Mouse (Mus musculus) midbrain, postnatal 0 days (tissue): ENCODE data around the gene Igsf9. TPM values are rescaled to one million over a fixed set of nuclear protein-coding genes. Genes with fewer than 3 reads are reported as not detected.
A peak's percentile ranks its signal among the peaks of the same experiment; 100 is the strongest.

Experiments
- ATAC-seq: fragments of 200-750 bp; cut with Nextera tagmentation; 2 replicates; pipeline ENCODE4 v1.8.0; 2017; ENCODE audit warnings: moderate number of reproducible peaks, mild to moderate bottlenecking, moderate TSS enrichment, moderate library complexity; ENCODE audit not compliant: low FRiP score
- DNase-seq: peaks from one replicate; pipeline ENCODE4 v3.0.0-alpha.2; 2015; ENCODE audit warnings: low spot score
- H3K27ac ChIP-seq: fragments of 300-500 bp; sonication (generic); 2 replicates; pipeline ENCODE4 v1.5.1; 2014; ENCODE audit warnings: low read depth, mild to moderate bottlenecking, low read length, mixed read lengths
- H3K27me3 ChIP-seq: fragments of 300-500 bp; sonication (generic); 2 replicates; pipeline ENCODE4 v1.6.1; 2014; ENCODE audit warnings: low read length, control low read depth, mixed read lengths; ENCODE audit not compliant: insufficient read depth
- H3K36me3 ChIP-seq: fragments of 300-500 bp; sonication (generic); 2 replicates; pipeline ENCODE4 v1.6.1; 2014; ENCODE audit warnings: low read length, control low read depth, mixed read lengths; ENCODE audit not compliant: insufficient read depth
- H3K4me1 ChIP-seq: fragments of 300-500 bp; sonication (generic); 2 replicates; pipeline ENCODE4 v1.6.1; 2014; ENCODE audit warnings: mild to moderate bottlenecking, control low read depth, antibody characterized with exemption, low read length, mixed read lengths; ENCODE audit not compliant: insufficient read depth
- H3K4me2 ChIP-seq: fragments of 300-500 bp; sonication (generic); 2 replicates; pipeline ENCODE4 v1.6.1; 2014; ENCODE audit warnings: low read depth, mild to moderate bottlenecking, low read length, mixed read lengths; ENCODE audit not compliant: poor library complexity, severe bottlenecking
- H3K4me3 ChIP-seq: fragments of 300-500 bp; sonication (generic); 2 replicates; pipeline ENCODE4 v1.5.1; 2014; ENCODE audit warnings: low read depth, mild to moderate bottlenecking, low read length, moderate library complexity
- H3K9ac ChIP-seq: fragments of 300-500 bp; sonication (generic); replicated peaks from 2 replicates; pipeline ENCODE4 v1.6.1; 2014; ENCODE audit warnings: mild to moderate bottlenecking, low read length, moderate library complexity, mixed read lengths; ENCODE audit not compliant: poor library complexity, severe bottlenecking
- H3K9me3 ChIP-seq: fragments of 300-500 bp; sonication (generic); 2 replicates; pipeline ENCODE4 v1.6.1; 2016; ENCODE audit warnings: low read length, control low read depth
- CTCF ChIP-seq: IDR thresholded peaks from 2 replicates; pipeline ENCODE4 v1.5.1; 2016; ENCODE audit warnings: antibody characterized with exemption, mild to moderate bottlenecking
- WGBS: fragments of 180-500 bp; shearing (Covaris S2); extraction: QIAGEN DNeasy Blood & Tissue Kit; methylation state at CpG from one replicate; pipeline ENCODE4 v1.1.7; 2014; 5-methylcytosine and 5-hydroxymethylcytosine counted together
- polyA plus RNA-seq: library from polyadenylated mRNA; unstranded; fragments of >200 nt; fragmentation: Nextera tagmentation; extraction: Ambion mirVana; gene quantifications from 2 replicates; pipeline ENCODE4 v1.2.1, GENCODE M21; 2015
- total RNA-seq: library from RNA; depleted of rRNA; stranded (reverse); fragments of >200 nt; gene quantifications from 2 replicates; pipeline ENCODE4 v1.2.3, GENCODE M21; 2014

The Igsf9 gene
- total and polyA plus RNA-seq, 2 experiments from 2014 or later: 29.0 to 40.6 TPM

DNA sequence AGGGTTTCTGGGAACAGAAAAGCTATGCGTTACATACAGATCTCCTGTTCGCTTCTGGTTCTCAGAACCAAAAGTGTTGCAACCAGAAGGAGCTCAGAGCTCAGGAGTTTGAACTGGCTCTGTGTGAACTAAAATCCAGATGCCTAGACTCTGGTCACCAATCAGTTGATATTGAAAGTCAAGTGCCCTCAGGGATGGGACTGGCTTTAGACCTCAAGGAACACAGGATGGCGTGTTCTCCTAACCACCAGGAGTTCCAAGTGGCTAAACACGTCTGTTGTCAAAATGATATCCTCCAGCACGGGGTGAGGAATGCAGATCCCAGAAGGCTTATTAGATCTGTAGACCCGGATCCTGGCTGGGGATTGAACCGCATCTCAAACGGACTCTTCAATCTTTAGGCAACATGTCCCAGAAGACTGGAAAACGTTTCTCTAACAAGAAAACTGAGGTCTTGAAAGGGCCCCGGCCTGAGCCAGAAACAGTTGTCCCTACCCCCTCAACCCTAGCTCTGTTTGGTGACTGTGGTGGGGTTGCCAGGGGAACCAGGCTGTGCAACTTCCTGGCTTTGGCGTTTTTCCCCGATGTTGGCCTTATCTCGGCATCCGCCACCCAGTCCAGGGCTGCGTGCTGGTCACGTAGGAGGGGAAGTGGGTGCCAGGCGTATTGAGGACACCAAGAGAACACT, 32.1 kb downstream of the Igsf9 start:
- no peaks in the 10 kb centered on the region for H3K36me3 ChIP-seq
- no peak overlapping the region for H3K9ac ChIP-seq
- H3K4me2 ChIP-seq: no peak overlapping the region
- H3K27ac ChIP-seq: no peak overlapping the region
- TF ChIP-seq CTCF: no peak
- no peaks in the 10 kb centered on the region; the same call in 1 of the 2 replicates for H3K9me3 ChIP-seq
- DNase-seq (no peak), ATAC-seq (no peak)
- 71% methylated on average over 17 of the region's 17 CpGs for WGBS
- no peak overlapping the region for H3K4me3 ChIP-seq
- H3K4me1 ChIP-seq: no peaks in the 10 kb centered on the region
- no peaks in the 10 kb centered on the region for H3K27me3 ChIP-seq

DNA sequence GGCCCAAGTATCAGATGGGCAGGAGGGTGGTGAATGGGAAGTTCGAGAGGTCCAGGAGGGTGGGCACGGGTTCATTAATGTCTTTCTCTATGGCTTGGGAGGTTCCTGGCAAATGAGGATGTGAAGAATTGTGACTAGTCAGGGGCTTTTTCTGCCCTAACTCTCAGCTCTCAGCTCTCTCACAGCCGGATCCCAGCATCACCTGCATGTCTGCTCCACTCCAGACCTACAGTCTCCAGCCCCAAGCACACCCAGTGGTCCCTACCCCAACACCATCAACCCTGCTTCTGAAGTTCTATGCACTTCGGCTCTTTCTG, 32.6 kb downstream of the Igsf9 start:
- Histone ChIP-seq H3K27me3 (no peaks in the 10 kb centered on the region), H3K9ac (no peak overlapping the region), H3K4me2 (no peak overlapping the region), H3K36me3 (no peaks in the 10 kb centered on the region), H3K27ac (no peak overlapping the region), H3K9me3 (no peaks in the 10 kb centered on the region; the same call in 1 of the 2 replicates), H3K4me1 (no peaks in the 10 kb centered on the region), H3K4me3 (no peak overlapping the region)
- ATAC-seq (no peak), DNase-seq (no peak)
- 74% methylated on average over 4 of the region's 4 CpGs for WGBS
- no peak for TF ChIP-seq CTCF

DNA sequence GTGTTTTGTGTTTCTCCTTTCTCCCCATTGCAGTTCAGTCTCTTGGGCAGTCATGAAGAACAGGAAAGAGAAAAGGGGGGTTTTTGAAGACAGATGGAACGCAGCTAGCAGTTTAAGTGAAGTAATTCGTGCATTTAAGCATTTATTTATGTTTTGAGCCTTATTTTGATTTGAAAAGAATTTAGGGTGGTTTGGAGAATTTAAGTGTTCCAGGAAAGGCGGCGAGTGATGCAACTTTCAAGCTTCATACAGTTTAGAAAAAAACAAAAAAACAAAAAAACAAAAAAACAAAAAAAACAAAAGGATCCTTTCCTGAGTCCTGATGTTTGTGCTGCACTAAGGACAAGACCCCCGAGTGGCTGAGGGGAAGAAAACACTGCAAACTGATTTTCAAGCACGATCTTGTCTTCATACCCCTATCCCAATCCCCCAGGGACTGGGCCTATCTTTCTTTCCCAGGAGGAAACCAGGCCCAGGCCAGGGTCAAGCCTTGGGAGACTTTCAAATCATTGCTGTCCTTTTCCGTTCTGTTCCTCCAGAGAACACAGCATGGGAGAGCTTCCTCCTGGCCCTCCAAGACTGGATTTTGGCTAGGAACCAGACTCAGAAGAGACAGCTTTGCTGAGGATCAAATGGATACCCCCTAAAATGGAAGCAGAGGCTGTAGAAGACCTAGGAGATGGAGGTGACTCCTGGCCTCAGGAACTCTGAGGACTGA, 33.1 kb downstream of the Igsf9 start:
- no peak overlapping the region for H3K4me3 ChIP-seq
- H3K36me3 ChIP-seq: no peaks in the 10 kb centered on the region
- H3K9me3 ChIP-seq: no peaks in the 10 kb centered on the region; the same call in 1 of the 2 replicates
- no peak overlapping the region for H3K27ac ChIP-seq
- DNase-seq (no peak), ATAC-seq (no peak)
- 81% methylated on average over 7 of the region's 7 CpGs for whole genome bisulfite sequencing
- H3K4me1 ChIP-seq: no peaks in the 10 kb centered on the region
- H3K4me2 ChIP-seq: no peak overlapping the region
- no peak for TF ChIP-seq CTCF
- H3K9ac ChIP-seq: no peak overlapping the region
- no peaks in the 10 kb centered on the region for H3K27me3 ChIP-seq

DNA sequence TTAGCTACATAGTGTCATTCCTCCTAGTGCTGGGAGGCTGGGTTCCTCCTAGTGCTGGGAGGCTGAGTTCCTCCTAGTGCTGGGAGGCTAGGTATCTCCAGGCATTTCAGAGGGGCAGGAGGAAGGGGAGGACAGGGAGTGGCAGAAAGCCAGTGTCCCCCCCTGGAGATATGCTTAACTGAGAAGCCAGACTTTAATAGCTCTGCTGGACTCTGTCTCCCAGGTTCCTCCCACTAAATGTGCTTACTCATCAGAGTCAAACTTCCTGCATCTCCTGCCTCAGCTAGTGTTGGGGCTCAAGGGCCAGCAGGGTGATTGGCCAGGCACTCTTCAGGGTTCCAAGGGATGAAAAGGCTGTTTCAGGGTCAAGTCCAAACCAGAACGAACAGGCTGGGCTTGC, 33.8 kb downstream of the Igsf9 start:
- H3K9me3 ChIP-seq: no peaks in the 10 kb centered on the region; the same call in 1 of the 2 replicates
- no peak overlapping the region for H3K4me2 ChIP-seq
- H3K27ac ChIP-seq: no peak overlapping the region
- 63% methylated on average over 1 of the region's 1 CpGs for WGBS
- no peak overlapping the region for H3K4me3 ChIP-seq
- no peaks in the 10 kb centered on the region for H3K27me3 ChIP-seq
- DNase-seq (no peak), ATAC-seq (no peak)
- TF ChIP-seq CTCF: no peak
- no peaks in the 10 kb centered on the region; the same call in 1 of the 2 replicates for H3K4me1 ChIP-seq
- no peak overlapping the region for H3K9ac ChIP-seq
- H3K36me3 ChIP-seq: no peaks in the 10 kb centered on the region

DNA sequence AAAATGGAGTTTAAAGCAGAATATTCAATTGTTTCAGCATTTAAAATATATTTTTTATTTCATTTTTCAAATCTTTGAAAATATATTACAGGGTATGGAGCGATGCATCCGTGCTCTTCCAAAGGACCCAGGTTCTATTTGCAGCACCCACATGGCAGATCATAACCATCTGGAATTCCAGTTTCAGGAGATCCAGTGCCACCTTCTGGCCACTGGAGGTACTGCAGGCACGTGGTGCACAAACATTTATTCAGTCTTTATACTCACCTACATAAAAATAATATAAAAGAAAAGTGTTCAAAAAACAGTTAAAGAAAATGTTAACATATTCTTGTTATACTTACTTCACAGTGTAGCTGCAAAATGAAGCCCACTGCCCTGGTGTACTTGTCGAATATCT, 36.4 kb downstream of the Igsf9 start:
- ATAC-seq (no peak), DNase-seq (no peak)
- peak; percentile 64 for TF ChIP-seq CTCF
- Histone ChIP-seq H3K36me3 (no peaks in the 10 kb centered on the region), H3K4me2 (no peak overlapping the region), H3K4me1 (no peaks in the 10 kb centered on the region; the same call in 1 of the 2 replicates), H3K27me3 (no peaks in the 10 kb centered on the region), H3K9ac (no peak overlapping the region), H3K27ac (no peak overlapping the region), H3K9me3 (no peaks in the 10 kb centered on the region; the same call in 1 of the 2 replicates), H3K4me3 (no peak overlapping the region)
- WGBS: 76% methylated on average over 4 of the region's 4 CpGs

DNA sequence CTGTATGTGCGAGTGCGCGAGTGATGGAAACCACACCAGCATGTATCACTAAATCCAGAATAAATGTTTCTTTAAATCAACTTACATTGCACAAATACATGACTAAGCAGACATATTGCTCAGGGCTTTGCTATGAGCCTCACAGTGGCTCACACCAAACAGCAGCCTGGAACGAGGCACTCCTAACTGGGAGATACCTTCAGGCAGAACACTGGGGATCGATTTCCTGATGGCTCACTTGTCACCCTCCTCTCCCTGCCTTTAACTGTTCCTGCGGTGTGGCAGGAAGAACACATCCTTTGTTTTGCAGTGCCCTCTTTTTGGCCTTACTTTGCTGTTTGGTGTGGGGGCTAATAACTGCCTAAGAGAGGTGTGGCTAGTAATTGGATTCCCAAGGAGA, 38.1 kb downstream of the Igsf9 start:
- H3K4me1 ChIP-seq: no peaks in the 10 kb centered on the region; the same call in 1 of the 2 replicates
- no peak for ATAC-seq
- H3K9me3 ChIP-seq: no peaks in the 10 kb centered on the region; the same call in 1 of the 2 replicates
- no peak overlapping the region for H3K4me2 ChIP-seq
- no peaks in the 10 kb centered on the region for H3K36me3 ChIP-seq
- H3K27ac ChIP-seq: no peak overlapping the region
- DNase-seq: no peak
- H3K9ac ChIP-seq: no peak overlapping the region
- 68% methylated on average over 6 of the region's 6 CpGs for WGBS
- no peak overlapping the region for H3K4me3 ChIP-seq
- TF ChIP-seq CTCF: no peak
- H3K27me3 ChIP-seq: no peaks in the 10 kb centered on the region
